Mouse (Mus musculus): ENCODE measurements around the gene Rab15. TPM values are rescaled to one million over a fixed set of nuclear protein-coding genes. Genes with fewer than 3 reads are reported as not detected.

Rab15 gene
- total RNA-seq, 4 experiments from 2014 or later = 153 to 196 (median 173) TPM

GRCm38 (mm10) chr12:76779951-76780350 lies 42.8 kb downstream of the Rab15 start:
- DNase-seq (ENCODE audit: low spot score in 2 of 2) = no peak

DNA sequence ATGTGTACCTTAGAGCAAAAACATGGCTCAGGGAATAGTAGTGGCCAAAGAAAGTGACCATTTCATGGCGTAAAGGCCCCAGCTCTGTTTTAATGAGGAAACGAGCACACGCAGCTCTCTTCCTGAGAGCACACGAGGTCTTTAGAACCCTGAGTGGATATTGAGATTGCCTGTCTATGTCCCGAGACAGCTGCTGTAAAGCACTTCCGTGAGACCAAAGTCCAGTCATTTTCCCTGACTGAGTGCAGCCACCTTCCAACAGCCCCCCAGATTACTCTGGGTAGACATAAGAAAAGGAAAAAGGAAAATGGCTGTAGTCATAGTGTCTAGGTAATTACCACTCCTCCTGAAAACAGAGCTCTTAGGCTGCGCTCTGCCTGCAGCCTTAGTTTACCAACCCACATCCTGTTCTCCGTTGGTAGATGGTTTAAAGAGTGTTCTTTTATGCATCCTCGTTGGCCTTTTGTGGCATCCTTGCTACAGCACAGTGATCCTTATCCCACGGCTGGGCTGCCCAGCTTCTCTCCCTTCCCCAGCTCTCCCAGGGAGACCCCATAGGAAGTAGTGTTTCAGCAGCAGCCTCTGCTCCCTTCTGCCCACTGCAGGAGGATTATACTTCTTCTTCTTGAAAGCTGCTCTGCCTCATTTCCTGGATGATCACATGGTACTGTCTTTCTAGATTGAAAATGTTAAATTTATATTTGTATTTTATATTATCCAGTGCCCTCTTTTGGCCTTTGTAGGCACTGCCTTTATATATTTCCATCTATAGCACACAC lies 44.2 kb downstream of the Rab15 start:
- DNase-seq (ENCODE audit: low spot score in 2 of 2) = no peak

- DNase-seq (ENCODE audit: low spot score in 2 of 2) = no peak
Measured at GRCm38 (mm10) chr12:76777845-76778244, 44.9 kb downstream of the Rab15 start.

DNA sequence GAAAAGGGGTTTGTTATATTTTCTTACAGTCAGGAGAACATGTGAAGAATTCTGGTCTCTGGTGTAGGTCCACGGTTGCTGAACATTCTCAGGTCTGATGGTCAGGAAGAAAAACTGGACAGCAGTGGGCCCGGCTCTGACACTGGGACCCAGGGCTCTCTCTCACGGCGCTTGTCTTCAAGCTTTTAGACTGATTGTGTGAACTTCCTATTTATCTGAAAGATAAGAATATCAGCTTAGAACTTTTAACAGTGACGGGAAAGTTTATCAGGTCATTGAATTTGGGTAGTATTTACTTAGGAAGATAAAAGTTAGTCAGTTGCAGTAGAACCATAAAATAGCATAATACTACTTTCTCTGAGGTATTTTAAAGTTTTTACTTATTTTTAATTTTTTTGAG lies 45.8 kb downstream of the Rab15 start:
- no peak for DNase-seq (ENCODE audit: low spot score in 2 of 2)

GRCm38 (mm10) chr12:76775132-76775531 lies 47.6 kb downstream of the Rab15 start:
- DNase-seq (ENCODE audit: low spot score in 2 of 2) = no peak

DNA sequence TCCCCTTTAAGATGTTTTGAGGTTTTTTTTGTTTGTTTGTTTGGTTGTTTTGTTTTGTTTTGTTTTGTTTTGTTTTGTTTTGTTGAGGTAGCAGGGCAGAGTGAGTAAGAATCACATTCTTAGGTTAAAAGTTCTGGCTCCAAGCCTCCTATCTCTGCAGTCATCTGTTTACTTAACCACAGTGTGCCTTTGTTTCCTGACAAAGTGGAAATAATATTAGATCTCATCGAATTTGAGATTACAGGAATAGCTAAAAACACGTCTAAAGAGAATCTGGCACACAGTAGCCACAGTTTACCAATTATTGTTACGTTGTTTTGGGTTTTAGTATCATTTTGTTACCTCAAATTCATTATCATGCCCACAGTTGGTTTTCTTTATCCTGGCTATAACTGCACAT lies 48.1 kb downstream of the Rab15 start:
- no peak for DNase-seq (ENCODE audit: low spot score in 2 of 2)

DNA sequence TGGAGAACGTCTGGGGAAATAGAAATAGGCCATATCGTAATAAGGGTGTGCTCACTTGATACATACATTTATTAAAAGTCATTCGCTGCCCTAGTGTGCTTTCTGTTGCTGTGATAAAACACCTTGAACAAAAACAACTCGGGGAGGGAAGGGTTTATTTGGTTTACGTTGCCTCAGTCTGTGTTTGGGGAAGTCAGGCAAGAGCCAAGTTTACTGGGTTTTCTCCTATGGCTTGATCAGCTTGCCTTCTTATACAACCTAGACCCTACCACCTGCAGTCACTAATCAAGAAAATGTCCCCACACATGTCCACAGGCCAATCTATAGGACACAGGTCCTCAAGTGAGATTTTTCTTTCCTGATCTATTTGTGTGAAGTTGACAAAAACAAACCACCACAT lies 51.2 kb downstream of the Rab15 start:
- no peak for DNase-seq (ENCODE audit: low spot score in 2 of 2)

DNA sequence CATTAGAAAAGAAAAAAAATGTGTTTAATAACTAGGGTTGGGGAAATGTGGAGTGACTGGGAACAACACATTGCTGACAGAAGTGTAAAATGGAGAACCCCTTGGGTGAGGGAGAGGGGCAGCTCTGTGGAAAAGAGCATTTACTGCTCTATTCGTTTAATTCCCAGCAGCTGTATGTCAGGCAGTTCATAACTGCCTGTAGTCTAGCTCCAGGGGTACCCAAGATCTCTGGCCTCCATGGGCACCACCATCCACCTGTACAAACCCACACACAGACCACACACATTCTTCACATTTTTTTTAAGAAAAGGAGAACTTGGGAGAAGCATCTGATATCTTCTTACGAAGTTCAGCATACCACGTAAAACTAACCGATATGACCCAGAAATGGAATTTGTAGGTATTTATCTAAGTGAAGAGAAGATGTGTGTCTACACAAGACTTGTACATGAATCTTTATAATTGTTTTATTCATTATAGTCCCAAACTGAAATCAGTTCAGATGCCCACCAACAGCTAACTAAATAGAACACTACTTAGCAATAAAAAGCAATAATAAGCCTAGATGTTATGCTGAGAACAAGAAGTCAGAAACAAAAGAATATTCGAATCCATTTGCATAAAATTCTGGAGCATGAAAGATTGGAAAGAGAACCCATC lies 51.7 kb downstream of the Rab15 start:
- DNase-seq (ENCODE audit: low spot score in 2 of 2) = no peak

DNA sequence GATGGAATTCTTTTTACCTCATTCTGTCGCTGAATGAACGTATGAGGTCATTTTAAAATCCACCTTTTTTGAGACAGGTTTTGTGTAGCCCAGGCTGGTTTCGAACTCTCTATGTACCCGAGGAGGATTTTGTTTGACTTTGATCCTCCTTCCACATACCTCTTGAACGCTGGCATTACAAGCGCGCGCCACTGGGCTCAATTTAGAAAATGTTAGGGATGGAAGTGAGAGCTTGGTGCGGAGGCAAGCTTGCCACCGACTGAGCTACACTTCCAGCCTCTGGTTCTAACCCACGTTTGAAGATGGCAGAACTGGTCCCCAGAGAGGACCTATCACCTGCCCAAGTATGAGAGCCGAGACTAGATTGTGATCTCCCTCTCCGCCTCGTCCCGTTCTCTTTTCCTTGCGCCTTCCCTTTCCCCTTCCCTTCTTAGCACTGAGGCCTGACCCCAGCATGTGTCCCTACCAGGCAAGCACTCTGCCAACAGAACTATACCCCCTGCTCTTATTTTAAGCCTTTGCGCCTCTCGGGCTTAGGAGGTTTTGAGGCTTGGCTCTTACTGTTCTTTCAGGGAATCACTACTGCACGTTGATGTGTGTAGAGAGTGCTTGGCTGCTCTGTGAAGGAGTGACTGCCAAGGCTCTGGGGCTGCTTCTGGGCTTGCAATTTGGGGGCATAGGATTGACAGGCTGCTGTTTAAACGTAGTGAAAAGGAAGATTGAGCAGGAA lies 56.6 kb downstream of the Rab15 start:
- DNase-seq (ENCODE audit: low spot score in 2 of 2) = peak in 1 of 2 experiments; percentile 33

DNA sequence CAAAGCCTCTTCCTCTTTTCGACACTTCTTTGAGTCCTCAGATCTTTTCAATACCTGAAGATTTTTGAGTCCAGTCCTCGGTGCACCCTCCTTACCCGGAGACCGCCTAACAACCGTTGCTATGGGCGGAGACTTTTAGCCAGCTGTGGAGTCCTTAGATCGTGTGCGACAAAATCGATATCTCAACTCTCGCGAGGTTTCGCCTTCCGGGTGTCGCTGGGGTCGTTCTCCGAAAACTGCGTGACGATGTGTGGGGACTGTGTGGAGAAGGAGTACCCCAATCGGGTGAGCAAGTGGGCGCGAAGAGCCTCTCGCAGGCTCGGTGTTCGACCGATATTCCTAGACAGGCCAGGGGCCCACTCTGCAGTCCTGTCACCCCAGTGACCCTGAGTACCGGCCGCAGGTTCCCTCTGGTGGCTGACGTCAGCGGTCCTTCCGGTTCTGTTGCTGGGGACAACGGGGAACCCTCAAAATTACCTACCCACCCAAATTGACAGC lies 57.3 kb downstream of the Rab15 start, which contains the start of the genes Churc1 and Fntb:
Gene Churc1 (plus strand): TSS at position 185 of the 498 bp plus-strand sequence.
Gene Fntb (plus strand): TSS at position 236 of the 498 bp plus-strand sequence.
- DNase-seq (ENCODE audit: low spot score in 2 of 2) = peak; percentile 84 to 86

GRCm38 (mm10) chr12:76752652-76753318 lies 69.9 kb downstream of the Rab15 start:
- peak; percentile 21 to 34 for DNase-seq (ENCODE audit: low spot score in 2 of 2)

GRCm38 (mm10) chr12:76750866-76751459 lies 71.7 kb downstream of the Rab15 start:
- DNase-seq (ENCODE audit: low spot score in 2 of 2) = no peak

Other genes with a start within 250 kb of the Rab15 start
- 100 to 1,000 TPM; 114 to 133 (median 126) TPM for gene Sptb, start 112.4 kb downstream of the Rab15 start, total RNA-seq (2022)
- gene Churc1, start 57.4 kb downstream of the Rab15 start, total RNA-seq (2022) = 10 to 100 TPM; 32.5 to 43.5 (median 37.7) TPM
- 10 to 100 TPM; 22.7 to 24.8 (median 24.3) TPM for gene Fntb, start 57.3 kb downstream of the Rab15 start, total RNA-seq (2022)
- under 1 TPM in 2 of 4 experiments, not detected in 2; 0.68 to 0.81 TPM for gene Gpx2, start 27.4 kb downstream of the Rab15 start, total RNA-seq (2022)
- gene Max, start 139.3 kb upstream of the Rab15 start, total RNA-seq (2022) = 10 to 100 TPM; 70.9 to 85.2 (median 79.5) TPM